Mouse (Mus musculus): ENCODE measurements around the gene Nrip3.

Nrip3 gene

DNA sequence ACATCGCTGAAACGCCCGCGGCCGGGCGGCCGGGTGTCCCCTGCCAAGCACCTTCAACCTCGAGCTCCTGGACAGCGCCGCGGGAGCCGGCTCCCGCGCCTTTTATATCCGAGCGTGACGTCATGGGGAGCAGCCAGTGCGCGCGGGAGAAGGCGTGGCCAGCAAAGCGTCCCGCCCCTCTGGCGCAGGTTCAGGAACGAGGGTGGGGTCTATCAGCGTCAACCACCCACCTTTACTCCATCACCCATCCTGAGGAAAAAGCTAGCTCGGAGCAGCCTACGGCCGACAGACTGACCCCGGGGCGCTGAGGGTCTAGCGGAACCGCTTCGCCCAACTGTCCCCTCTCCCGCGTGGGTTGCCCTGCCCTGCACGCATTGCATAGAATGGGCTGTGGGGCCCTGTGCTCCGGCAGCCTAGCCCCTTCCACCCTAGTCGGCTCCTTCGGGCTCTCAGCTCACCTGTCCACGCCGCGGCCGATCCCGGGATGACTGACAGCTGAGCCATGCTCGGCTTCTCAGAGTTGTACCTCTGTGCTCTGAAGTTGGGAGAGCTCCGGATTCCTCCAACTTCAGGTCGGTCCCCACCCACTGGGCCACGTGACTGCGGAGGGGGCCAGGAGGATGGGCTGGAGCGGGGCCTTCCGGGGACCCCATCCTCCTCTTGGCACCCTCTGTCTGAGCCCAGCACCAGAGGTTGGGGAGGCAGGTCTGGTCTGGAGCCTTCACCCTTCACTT, at the start of gene Nrip3:
Gene Nrip3, minus strand, starts transcription at position 556 of the 734 bp plus-strand sequence.
- peak; percentile 67 to 85 for DNase-seq

DNA sequence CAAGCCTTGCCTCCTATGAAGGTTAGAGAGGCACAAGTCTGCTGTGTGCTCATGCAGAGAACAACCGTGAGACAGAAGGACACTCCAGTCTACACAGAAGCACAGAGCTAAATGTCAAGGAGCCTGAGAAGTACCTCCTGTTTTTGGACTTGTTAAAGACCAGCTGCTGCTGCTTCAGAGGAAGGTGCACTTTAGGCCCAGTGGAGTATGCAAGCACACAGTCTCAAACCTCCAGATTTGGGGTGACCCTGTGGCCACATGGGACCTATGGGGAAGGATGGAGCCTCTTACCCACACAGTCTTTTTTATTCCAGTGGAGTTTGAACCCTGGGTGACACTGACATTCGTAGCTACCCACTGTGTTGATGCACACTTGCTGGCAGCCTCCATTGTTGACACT, 49.6 kb upstream of the Nrip3 start:
- DNase-seq: no peak

DNA sequence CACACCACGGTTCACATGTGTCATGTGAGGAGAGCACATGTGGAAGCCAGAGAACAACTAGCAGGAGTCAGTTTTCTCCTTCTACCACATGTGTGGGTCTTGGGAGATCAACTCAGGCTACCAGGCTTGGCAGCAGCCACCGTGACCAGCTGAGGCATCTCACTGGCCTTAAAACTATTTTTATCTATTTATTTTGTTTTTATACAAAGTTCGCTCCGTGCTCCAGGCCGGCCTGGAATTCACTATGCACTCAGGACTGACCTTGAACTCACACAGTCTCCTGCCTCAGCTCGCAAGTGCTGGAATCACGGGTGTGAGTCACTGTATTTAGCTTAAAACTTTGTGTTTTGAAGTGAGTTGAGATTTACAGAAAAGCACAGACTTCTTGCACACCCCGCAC, 45.1 kb upstream of the Nrip3 start:
- DNase-seq: peak; percentile 13 to 24

GRCm38 (mm10) chr7:109825293-109825692, 43.5 kb upstream of the Nrip3 start:
- DNase-seq: no peak

DNA sequence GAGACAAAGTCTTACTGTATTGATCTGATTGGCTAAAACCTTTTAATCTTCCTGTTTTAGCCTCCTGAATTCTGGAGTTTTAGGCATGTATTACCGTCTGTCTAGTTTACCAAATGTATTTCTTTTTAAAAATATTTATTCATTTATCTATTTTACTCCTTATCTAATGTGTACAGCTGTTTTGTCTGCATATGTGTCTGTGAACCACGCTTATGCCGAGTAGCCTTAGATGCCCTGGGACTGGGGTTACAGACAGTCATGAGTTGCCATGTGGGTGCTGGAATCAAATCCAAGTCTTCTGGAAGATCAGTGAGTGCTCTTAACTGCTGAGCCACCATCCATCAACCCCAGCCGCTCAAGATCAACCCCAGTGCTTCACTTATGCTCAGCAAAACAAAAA, 36.8 kb upstream of the Nrip3 start:
- DNase-seq: no peak

- DNase-seq: no peak
These were observed 36.1 kb upstream of the Nrip3 start for GRCm38 (mm10) chr7:109817954-109818353.

- no peak for DNase-seq
These were observed 31.7 kb upstream of the Nrip3 start for GRCm38 (mm10) chr7:109813330-109814140.

DNA sequence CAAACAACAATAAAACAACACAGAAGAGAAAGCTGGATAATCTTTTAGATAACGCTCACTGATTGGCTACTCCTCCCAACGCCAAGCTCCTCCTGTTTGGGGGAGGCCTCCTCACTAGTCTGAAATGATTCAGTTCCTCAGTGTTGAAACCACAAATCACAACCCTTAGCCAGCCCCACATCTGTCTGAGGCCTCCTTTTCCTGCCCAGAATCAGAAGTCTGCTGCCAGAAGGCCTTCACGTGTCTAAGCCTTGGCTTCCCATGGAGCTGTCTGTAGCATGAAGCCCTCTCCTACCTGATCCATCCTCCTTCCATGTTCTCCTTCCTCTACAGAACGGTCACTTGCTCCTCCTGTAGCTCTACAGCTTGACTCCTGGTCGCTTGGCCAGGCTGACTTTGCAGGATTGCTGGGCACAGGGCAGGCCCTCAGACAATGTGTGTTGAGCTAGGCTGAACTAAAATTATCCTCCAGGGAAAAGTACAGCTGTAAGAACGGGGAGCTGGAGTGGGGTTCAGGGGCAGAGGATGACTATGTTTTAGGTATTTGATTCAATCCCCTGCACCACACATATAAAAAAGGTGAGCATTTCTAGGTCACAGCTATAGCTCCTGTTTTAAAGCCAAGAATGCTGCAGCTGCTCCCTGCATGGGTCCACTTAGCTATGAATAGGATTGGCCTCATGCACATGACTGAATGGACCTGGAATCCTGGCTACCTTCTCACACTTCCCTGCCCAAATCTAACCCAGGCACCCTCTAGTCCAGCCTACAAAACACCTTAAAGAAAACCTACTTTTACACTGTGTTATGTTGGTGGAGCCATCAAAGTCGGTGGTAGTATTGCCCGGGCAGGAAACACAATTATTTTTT, 26.0 kb upstream of the Nrip3 start:
- no peak for DNase-seq

- peak; percentile 29 to 76 for DNase-seq
These were observed 23.0 kb upstream of the Nrip3 start for GRCm38 (mm10) chr7:109804843-109805242.

- DNase-seq: no peak
These were observed 22.5 kb upstream of the Nrip3 start for GRCm38 (mm10) chr7:109804355-109804754.

DNA sequence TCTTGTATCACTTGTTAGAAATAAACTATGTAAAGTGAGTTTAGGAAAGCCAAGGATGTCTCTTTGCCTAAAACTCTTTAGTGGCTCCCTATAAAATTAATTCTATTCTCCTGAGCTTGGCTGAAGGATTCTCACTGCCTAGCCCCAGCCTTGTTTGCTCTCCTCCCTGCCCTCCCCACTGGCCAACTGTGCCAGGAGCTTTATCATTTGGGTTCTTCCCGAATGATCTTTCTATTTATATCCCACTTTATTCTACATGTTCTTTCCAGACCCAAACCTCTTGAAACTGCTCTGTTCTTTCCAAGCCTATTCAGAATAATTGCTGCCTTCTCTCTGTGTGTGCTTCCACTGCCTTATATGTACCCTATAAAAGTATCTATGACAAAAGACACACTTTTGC, 21.7 kb upstream of the Nrip3 start:
- DNase-seq: no peak

- no peak for DNase-seq
These were observed 18.8 kb upstream of the Nrip3 start for GRCm38 (mm10) chr7:109800626-109801025.

GRCm38 (mm10) chr7:109799168-109799567, 17.3 kb upstream of the Nrip3 start:
- peak in 1 of 2 experiments; percentile 19 for DNase-seq

GRCm38 (mm10) chr7:109795564-109795963, 13.7 kb upstream of the Nrip3 start:
- no peak for DNase-seq

DNA sequence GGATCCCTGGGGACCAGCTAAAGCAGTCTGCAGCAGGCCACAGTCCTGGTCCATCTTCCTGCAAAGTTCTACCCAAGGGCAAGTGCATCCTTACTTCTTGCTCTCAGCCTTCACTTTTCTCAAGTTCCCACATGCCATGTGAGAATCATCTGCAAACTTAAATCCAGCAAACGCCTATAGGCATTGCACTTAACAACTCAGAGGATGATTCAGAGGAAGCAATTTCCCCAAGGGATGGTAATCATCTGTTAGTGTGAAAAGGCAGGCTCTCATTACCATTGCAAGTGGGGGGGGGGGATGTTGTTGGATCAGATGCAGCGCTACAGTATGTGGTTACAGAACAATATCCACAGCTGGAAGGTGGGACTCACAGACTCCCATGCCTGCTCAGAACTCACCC, 12.7 kb upstream of the Nrip3 start:
- no peak for DNase-seq

DNA sequence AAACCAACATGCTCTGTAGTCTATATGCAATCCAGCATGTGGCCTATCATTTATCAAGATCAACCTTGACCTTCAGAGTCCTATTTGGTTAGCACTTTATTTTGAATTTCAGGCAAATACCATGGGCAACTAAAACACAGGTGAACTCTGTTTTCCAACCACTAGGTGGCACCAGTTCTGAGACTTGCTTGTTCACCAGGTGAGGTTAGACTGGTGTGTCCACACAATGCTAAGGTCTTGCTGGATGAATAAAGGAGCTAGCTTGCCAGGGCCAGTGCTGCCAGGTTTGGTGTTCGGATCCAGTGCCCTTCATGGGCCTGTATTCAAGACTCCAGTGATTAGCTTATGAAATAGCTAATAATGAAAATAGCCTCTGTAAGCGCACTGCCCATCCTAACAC, 10.9 kb upstream of the Nrip3 start:
- DNase-seq: peak; percentile 67 to 80

DNA sequence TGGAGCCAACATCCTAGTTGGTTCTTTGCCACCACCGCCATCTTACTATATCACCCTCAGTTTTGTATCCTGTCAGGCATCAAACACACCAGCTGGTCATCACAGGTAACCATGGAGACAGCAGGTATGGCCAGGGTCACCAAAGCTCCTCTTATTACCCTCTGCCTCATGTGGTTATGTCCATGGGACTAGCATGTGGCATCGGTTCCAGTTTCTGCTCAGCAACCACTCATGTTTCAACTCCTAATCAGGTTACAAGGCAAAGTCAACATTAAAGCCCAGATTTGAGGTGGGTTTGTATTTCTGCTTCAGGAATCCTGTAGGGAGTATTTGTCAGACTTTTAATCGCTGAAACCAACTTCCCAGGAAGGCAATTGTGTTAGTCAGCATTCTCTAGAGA, 9.0 kb upstream of the Nrip3 start:
- no peak for DNase-seq

GRCm38 (mm10) chr7:109787860-109788259, 6.0 kb upstream of the Nrip3 start:
- DNase-seq: no peak

- DNase-seq: no peak
These were observed 1.5 kb upstream of the Nrip3 start for GRCm38 (mm10) chr7:109783281-109783680.

- DNase-seq: no peak
These were observed 747 bp downstream of the Nrip3 start for GRCm38 (mm10) chr7:109781087-109781469.

- no peak for DNase-seq
These were observed 9.6 kb downstream of the Nrip3 start for GRCm38 (mm10) chr7:109772251-109772650.

- DNase-seq: no peak
These were observed 13.0 kb downstream of the Nrip3 start for GRCm38 (mm10) chr7:109768699-109769383.

All from kidney, postnatal 36 days (tissue).